Mouse (Mus musculus) G1E (cell line): ENCODE data around the gene Rcor2. TPM values are rescaled to one million over a fixed set of nuclear protein-coding genes. Genes with fewer than 3 reads are reported as not detected.

Experiments used
- ATAC-seq: 2 replicates; pipeline ENCODE4 v1.8.0; 2016; ENCODE audit warnings: mild to moderate bottlenecking; ENCODE audit not compliant: insufficient number of reproducible peaks, poor library complexity, low FRiP score, severe bottlenecking; ENCODE audit errors: extremely low read depth
- DNase-seq: peaks from one replicate; pipeline ENCODE4 v3.0.0; 2012; ENCODE audit warnings: low spot score
- H3K27me3 ChIP-seq: 2 replicates; pipeline ENCODE4 v1.6.1; 2012; ENCODE audit warnings: mild to moderate bottlenecking, low read length, inconsistent platforms; ENCODE audit not compliant: insufficient read depth
- H3K36me3 ChIP-seq: replicated peaks from 2 replicates; pipeline ENCODE3; 2012; ENCODE audit warnings: mild to moderate bottlenecking, inconsistent platforms
- H3K4me1 ChIP-seq: 2 replicates; pipeline ENCODE4 v1.6.1; 2012; ENCODE audit warnings: low read depth, low read length, inconsistent platforms, mixed read lengths; ENCODE audit not compliant: insufficient read depth
- H3K4me3 ChIP-seq: 2 replicates; pipeline ENCODE4 v1.5.1; 2012; ENCODE audit warnings: low read depth, mild to moderate bottlenecking, inconsistent platforms, low read length, moderate library complexity, mixed read lengths
- H3K9me3 ChIP-seq: replicated peaks from 2 replicates; pipeline ENCODE4 v1.6.1; 2012; ENCODE audit warnings: inconsistent platforms
- CTCF ChIP-seq: IDR thresholded peaks from 2 replicates; pipeline ENCODE4 v1.5.1; 2012; ENCODE audit warnings: low read depth, low read length, inconsistent platforms, mixed read lengths
- GATA1 ChIP-seq: IDR thresholded peaks from 2 replicates; pipeline ENCODE4 v1.6.1; 2012; ENCODE audit warnings: borderline replicate concordance, low read length, inconsistent platforms, mixed read lengths
- GATA2 ChIP-seq: IDR thresholded peaks from 2 replicates; pipeline ENCODE4 v1.6.1; 2012; ENCODE audit warnings: low read depth, low read length, inconsistent platforms, borderline replicate concordance
- POLR2AphosphoS5 ChIP-seq: IDR thresholded peaks from 2 replicates; pipeline ENCODE4 v1.6.1; 2012; ENCODE audit warnings: low read depth, low read length, inconsistent platforms; ENCODE audit not compliant: insufficient replicate concordance
- TAL1 ChIP-seq: conservative IDR thresholded peaks from 2 replicates; pipeline ENCODE4 v1.6.1; 2012; ENCODE audit warnings: low read depth, low read length, inconsistent platforms, mixed read lengths
- polyA plus RNA-seq: library from polyadenylated mRNA; stranded (reverse); fragments of >175 nt; gene quantifications from 2 replicates; pipeline ENCODE4 v1.2.3, GENCODE M21; 2012
- total RNA-seq, 2 experiments: library from RNA; stranded (forward) in 1 of 2; stranded (reverse) in 1 of 2; fragments of 200-1000 nt in 1 of 2; fragments of >200 nt in 1 of 2; fragmentation: Nextera tagmentation in 1 of 2; gene quantifications; 2 replicates each; pipeline ENCODE4 v1.2.3; 2014 to 2017

Rcor2 gene
- total and polyA plus RNA-seq, 3 experiments, result 20.9 to 62.2 (median 22.5) TPM

- H3K9me3 ChIP-seq, result no peaks in the 10 kb centered on the region
- H3K4me1 ChIP-seq, result peaks cover 41% of the 10 kb centered on the region
- peaks cover 24% of the 10 kb centered on the region for H3K27me3 ChIP-seq
- TF ChIP-seq GATA1, result no peak
- no peak for TF ChIP-seq CTCF
- TF ChIP-seq TAL1, result no peak
- no peak for TF ChIP-seq POLR2AphosphoS5
- no peak for TF ChIP-seq GATA2
- peak; percentile 95 for DNase-seq
- H3K36me3 ChIP-seq, result peaks cover 32% of the 10 kb centered on the region
- peak within 1 kb of the TSS; percentile 86 for H3K4me3 ChIP-seq
- ATAC-seq, result peak; percentile 78
Measured at GRCm38 (mm10) chr19:7240782-7241690, 26.1 kb upstream of the Rcor2 start, which contains the start of gene Naa40. Naa40 (minus strand) TSS chr19:7241183.

DNA sequence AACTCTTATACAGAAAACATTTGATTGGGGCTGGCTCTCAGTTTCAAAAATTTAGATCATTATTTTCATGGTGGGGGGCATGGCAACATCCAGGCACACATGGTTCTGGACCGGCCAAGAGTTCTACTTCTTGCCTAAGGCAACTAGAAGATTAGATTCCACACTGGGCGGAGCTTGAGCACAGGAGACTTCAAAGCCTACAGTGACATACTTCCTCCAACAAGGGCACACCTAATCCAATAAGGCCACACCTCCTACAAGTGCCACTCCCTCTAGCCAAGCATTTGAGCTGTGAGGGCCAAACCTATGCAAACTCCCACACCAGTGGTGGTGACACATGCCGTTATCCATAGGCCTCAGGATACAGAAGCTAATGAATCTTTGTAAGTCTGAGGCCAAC, 21.1 kb upstream of the Rcor2 start:
- DNase-seq, result no peak
- TF ChIP-seq TAL1 (no peak), GATA1 (no peak), POLR2AphosphoS5 (no peak), GATA2 (no peak), CTCF (no peak)
- H3K9me3 ChIP-seq, result no peaks in the 10 kb centered on the region
- no peaks in the 10 kb centered on the region for H3K36me3 ChIP-seq
- peaks cover 9% of the 10 kb centered on the region for H3K4me1 ChIP-seq
- no peak for ATAC-seq
- peaks cover 28% of the 10 kb centered on the region for H3K27me3 ChIP-seq
- no peak overlapping the region for H3K4me3 ChIP-seq

DNA sequence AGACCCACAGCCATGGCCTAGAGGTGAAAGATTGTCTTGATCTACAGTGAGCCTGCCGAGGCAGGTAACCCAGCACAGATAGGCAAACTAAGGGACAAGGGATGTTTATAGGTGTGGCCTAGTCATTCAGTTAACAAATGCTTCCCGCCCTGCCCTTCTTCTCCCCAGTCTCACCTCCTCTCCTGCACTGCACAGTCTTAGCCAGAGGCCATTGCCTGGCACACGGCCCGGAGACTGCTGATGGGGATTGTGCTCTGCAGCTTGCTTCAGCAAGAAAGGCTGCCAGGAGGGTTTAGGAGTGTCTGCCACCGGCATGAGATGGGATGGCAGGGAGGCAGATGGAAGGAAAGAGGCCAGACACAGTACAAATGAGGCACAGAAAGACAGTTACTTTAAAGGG, 9.2 kb upstream of the Rcor2 start:
- DNase-seq (no peak), ATAC-seq (no peak)
- H3K9me3 ChIP-seq, result peaks cover 7% of the 10 kb centered on the region; the same call in 1 of the 2 replicates
- H3K4me1 ChIP-seq, result peaks cover 3% of the 10 kb centered on the region; the same call in 1 of the 2 replicates
- peaks cover 44% of the 10 kb centered on the region for H3K27me3 ChIP-seq
- no peak for TF ChIP-seq GATA1
- TF ChIP-seq TAL1, result no peak
- TF ChIP-seq GATA2, result no peak
- no peak for TF ChIP-seq CTCF
- no peak for TF ChIP-seq POLR2AphosphoS5
- no peaks in the 10 kb centered on the region for H3K36me3 ChIP-seq
- H3K4me3 ChIP-seq, result no peak overlapping the region

DNA sequence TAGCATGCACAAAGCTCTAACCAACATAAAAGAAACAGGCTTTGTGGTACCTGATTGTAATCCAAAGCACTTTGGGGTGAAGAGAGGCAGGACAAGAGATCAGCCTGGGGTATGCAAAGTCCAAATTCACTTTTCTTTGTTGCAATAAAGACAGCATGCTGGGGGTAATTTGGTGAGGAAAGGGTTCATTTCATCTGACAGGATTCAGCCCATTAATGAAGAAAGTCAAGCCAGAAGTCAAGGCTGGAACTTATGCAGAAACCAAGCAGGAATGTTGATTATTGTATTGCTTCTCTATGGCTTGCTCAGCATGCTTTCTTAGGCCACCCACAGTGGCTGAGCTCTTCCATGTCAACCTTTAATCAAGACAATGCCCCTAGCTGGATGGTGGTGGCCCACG, 5.6 kb upstream of the Rcor2 start:
- Histone ChIP-seq H3K4me1 (peaks cover 30% of the 10 kb centered on the region), H3K4me3 (no peak overlapping the region), H3K36me3 (no peaks in the 10 kb centered on the region), H3K27me3 (peaks cover 46% of the 10 kb centered on the region), H3K9me3 (peaks cover 7% of the 10 kb centered on the region; the same call in 1 of the 2 replicates)
- no peak for ATAC-seq
- TF ChIP-seq GATA1, result no peak
- no peak for TF ChIP-seq TAL1
- no peak for TF ChIP-seq GATA2
- no peak for TF ChIP-seq CTCF
- TF ChIP-seq POLR2AphosphoS5, result no peak
- no peak for DNase-seq

- no peak for DNase-seq
- Histone ChIP-seq H3K27me3 (peaks cover 41% of the 10 kb centered on the region), H3K4me1 (peaks cover 35% of the 10 kb centered on the region), H3K36me3 (no peaks in the 10 kb centered on the region), H3K9me3 (peaks cover 7% of the 10 kb centered on the region; the same call in 1 of the 2 replicates), H3K4me3 (no peak overlapping the region)
- TF ChIP-seq GATA1 (no peak), TAL1 (no peak), POLR2AphosphoS5 (no peak), CTCF (no peak), GATA2 (no peak)
- no peak for ATAC-seq
Measured at GRCm38 (mm10) chr19:7261964-7262363, 5.2 kb upstream of the Rcor2 start.

DNA sequence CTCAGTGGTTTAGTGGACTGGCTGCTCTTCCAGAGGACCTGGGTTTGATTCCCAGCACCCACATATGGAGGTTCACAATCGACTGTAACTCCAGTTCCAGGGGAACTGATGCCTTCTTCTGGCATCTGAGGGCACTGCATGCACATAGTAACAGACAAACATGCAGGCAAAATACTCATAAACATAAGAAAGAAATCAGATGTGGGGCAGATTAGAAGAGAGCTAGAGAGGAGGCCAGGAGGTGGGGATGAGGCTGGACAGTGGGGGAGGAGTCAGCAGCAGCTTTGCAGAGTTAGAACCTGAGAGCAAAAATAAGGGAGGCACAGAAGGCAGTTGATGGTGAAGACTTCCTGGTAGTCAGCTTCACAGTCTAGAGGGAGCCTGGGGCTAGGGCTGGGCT, 4.5 kb upstream of the Rcor2 start:
- no peak overlapping the region for H3K4me3 ChIP-seq
- DNase-seq, result no peak
- H3K4me1 ChIP-seq, result peaks cover 41% of the 10 kb centered on the region
- H3K27me3 ChIP-seq, result peaks cover 41% of the 10 kb centered on the region
- TF ChIP-seq POLR2AphosphoS5, result no peak
- TF ChIP-seq GATA2, result no peak
- no peak for TF ChIP-seq TAL1
- TF ChIP-seq GATA1, result no peak
- TF ChIP-seq CTCF, result no peak
- peaks cover 7% of the 10 kb centered on the region; the same call in 1 of the 2 replicates for H3K9me3 ChIP-seq
- no peaks in the 10 kb centered on the region for H3K36me3 ChIP-seq
- ATAC-seq, result no peak
